Mouse (Mus musculus) hindbrain, postnatal 0 days (tissue): Measurements from ENCODE around the gene Slc30a5. TPM values are rescaled to one million over a fixed set of nuclear protein-coding genes. Genes with fewer than 3 reads are reported as not detected.

Experiments
- ATAC-seq: fragments of 200-750 bp; cut with Nextera tagmentation; 2 replicates; pipeline ENCODE4 v1.8.0; 2017; ENCODE audit warnings: mild to moderate bottlenecking, moderate TSS enrichment, moderate library complexity
- DNase-seq: peaks from one replicate; pipeline ENCODE4 v3.0.0-alpha.2; 2015; ENCODE audit warnings: low spot score
- H3K27ac ChIP-seq: fragments of 300-500 bp; sonication (generic); 2 replicates; pipeline ENCODE4 v1.5.1; 2014; ENCODE audit warnings: mild to moderate bottlenecking
- H3K27me3 ChIP-seq: fragments of 300-500 bp; sonication (generic); 2 replicates; pipeline ENCODE4 v1.6.1; 2014; ENCODE audit warnings: low read length, mixed read lengths; ENCODE audit not compliant: insufficient read depth
- H3K36me3 ChIP-seq: fragments of 300-500 bp; sonication (generic); 2 replicates; pipeline ENCODE4 v1.6.1; 2014; ENCODE audit warnings: low read length, mixed read lengths; ENCODE audit not compliant: insufficient read depth
- H3K4me1 ChIP-seq: fragments of 300-500 bp; sonication (generic); 2 replicates; pipeline ENCODE4 v1.6.1; 2014; ENCODE audit warnings: antibody characterized with exemption, low read length, mixed read lengths; ENCODE audit not compliant: insufficient read depth
- H3K4me2 ChIP-seq: fragments of 300-500 bp; sonication (generic); 2 replicates; pipeline ENCODE4 v1.6.1; 2014; ENCODE audit warnings: low read depth, mild to moderate bottlenecking, low read length, moderate library complexity, mixed read lengths
- H3K4me3 ChIP-seq: fragments of 300-500 bp; sonication (generic); 2 replicates; pipeline ENCODE4 v1.5.1; 2014; ENCODE audit warnings: low read length
- H3K9ac ChIP-seq: fragments of 300-500 bp; sonication (generic); replicated peaks from 2 replicates; pipeline ENCODE4 v1.6.1; 2014; ENCODE audit warnings: mild to moderate bottlenecking, low read length, moderate library complexity, mixed read lengths
- H3K9me3 ChIP-seq: fragments of 300-500 bp; sonication (generic); 2 replicates; pipeline ENCODE4 v1.6.1; 2016; ENCODE audit warnings: low read length, mixed read lengths
- CTCF ChIP-seq: IDR thresholded peaks from 2 replicates; pipeline ENCODE4 v1.5.1; 2016; ENCODE audit warnings: antibody characterized with exemption, control low read depth, low read depth
- WGBS: fragments of 180-500 bp; shearing (Covaris S2); extraction: QIAGEN DNeasy Blood & Tissue Kit; methylation state at CpG from one replicate; pipeline ENCODE4 v1.1.7; 2014; 5-methylcytosine and 5-hydroxymethylcytosine counted together
- polyA plus RNA-seq: library from polyadenylated mRNA; unstranded; fragments of >200 nt; fragmentation: Nextera tagmentation; extraction: Ambion mirVana; gene quantifications from 2 replicates; pipeline ENCODE4 v1.2.1, GENCODE M21; 2015
- total RNA-seq: library from RNA; depleted of rRNA; stranded (reverse); fragments of >200 nt; gene quantifications from 2 replicates; pipeline ENCODE4 v1.2.3, GENCODE M21; 2014; rRNA removed

Slc30a5 gene
- total and polyA plus RNA-seq, 2 experiments from 2014 or later = 24.4 to 41.3 TPM

DNA sequence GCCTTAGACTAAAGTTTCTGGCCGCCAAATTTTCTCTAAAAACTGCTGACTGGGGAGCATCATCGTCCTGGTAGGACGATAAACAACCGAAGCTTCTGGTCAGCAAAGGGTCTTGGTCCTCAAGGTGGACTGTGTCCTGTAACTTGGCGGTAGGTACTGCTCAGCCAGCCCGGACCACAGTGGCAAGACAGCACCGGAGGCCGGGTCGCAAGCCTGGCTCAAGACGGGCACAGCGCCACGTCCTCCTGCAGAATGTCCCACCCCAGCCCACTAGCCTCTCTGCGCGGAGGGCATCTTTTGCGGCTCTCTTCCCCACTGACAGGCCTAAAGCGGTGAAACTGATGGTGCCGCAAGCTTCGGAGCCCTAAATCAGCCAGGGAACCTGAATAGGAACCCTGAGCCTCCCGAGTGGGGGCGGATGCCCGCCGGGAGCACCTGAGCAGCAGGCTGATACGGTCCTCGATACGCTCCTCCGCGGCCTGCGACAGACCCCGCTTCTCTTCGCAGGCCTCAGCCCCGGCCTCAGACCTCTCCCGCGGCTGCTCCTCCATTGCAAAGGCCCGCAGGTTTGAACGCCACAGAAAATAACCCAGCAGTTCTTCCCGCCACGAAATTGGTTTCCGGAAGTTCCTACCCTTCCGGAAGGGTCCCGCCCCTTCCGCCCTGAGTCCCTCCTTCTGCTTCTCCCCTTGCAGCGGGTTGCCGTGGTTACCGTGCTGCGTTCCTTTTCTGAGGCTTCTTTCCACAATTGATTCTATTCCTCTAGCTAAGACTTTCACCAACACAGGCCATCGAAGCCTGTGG, 57.8 kb downstream of the Slc30a5 start, which contains the start of gene Cenph:
Cenph (minus strand) TSS at position 648 of the 804 bp plus-strand sequence.
- Histone ChIP-seq H3K27me3 (no peaks in the 10 kb centered on the region), H3K4me1 (no peaks in the 10 kb centered on the region; the same call in 1 of the 2 replicates), H3K36me3 (no peaks in the 10 kb centered on the region), H3K9me3 (no peaks in the 10 kb centered on the region), H3K4me3 (peak within 1 kb of the TSS; percentile 69), H3K9ac (peak within 1 kb of the TSS; percentile 37), H3K27ac (peak within 1 kb of the TSS; percentile 49; the same call in 1 of the 2 replicates), H3K4me2 (peak within 1 kb of the TSS; percentile 97)
- no peak for TF ChIP-seq CTCF
- WGBS = under 1% methylated on average over 46 of the region's 46 CpGs
- ATAC-seq (peak; percentile 97), DNase-seq (peak; percentile 93)

DNA sequence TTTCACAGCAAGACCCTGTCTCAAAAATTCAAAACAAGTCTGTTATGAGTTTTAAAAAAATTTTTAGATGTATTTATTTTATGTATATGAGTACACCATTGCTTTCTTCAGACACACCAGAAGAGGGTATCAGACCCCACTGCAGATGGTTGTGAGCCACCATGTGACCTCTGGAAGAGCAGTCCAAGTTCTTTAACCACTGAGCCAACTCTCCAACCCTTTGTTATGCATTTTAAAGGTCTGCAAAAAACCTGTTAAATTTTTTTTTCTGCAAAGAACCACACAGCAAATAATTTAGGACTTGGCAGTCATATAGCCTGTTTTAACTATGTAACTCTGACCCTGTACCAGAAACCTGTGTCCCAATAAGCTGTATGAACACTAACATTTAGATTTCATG, 58.5 kb downstream of the Slc30a5 start:
- Histone ChIP-seq H3K9ac (no peak overlapping the region; the same call in 1 of the 2 replicates), H3K4me2 (peak overlapping the region; percentile 97), H3K4me1 (no peaks in the 10 kb centered on the region; the same call in 1 of the 2 replicates), H3K27ac (no peak overlapping the region), H3K27me3 (no peaks in the 10 kb centered on the region), H3K9me3 (no peaks in the 10 kb centered on the region), H3K36me3 (no peaks in the 10 kb centered on the region), H3K4me3 (peak overlapping the region; percentile 69; the same call in 1 of the 2 replicates)
- no peak for TF ChIP-seq CTCF
- no peak for DNase-seq
- ATAC-seq = no peak

DNA sequence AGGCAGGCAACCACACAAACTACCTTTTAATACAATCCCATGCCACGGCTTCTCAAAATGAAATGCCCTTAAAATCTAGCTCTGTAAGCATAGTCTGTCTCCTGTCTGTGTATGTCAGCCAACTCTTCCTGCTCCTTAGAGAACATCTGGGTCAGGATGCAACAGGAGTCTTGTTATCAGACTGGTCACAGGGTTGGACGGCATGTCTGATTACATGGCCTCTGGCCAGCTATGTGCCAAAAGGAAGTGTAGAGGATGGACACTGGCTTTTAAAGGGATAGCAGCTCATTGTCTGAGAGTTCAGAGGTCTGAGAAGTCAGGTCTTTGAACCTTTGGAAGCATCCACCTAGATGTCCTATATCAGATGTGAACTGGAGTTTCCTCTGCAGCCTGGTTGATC, 77.9 kb downstream of the Slc30a5 start:
- WGBS = 81% methylated on average over 2 of the region's 2 CpGs
- Histone ChIP-seq H3K4me3 (no peak overlapping the region), H3K4me1 (no peaks in the 10 kb centered on the region)

DNA sequence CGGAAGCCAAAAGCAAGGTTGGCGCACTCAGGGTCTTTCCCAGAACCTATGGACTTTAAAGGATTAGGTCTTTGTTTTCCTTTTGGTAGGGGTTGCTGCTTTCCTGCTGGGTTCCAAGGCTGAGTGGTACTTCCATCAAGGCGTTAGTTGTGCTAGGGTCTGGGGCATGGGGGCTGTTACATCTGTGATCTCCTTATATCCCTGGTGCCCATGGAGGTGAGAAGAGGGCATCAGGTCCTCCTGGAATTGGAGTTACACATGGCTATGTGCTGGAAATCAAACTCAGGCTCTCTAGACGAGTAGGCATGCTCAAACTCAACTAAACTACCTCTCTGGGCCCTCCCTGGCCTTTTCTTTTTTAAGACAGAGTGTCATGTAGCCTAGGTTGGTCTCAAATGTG, 79.0 kb downstream of the Slc30a5 start:
- Histone ChIP-seq H3K9ac (no peak overlapping the region), H3K4me3 (no peak overlapping the region), H3K36me3 (no peaks in the 10 kb centered on the region), H3K4me2 (no peak overlapping the region), H3K4me1 (no peaks in the 10 kb centered on the region), H3K9me3 (no peaks in the 10 kb centered on the region), H3K27me3 (no peaks in the 10 kb centered on the region), H3K27ac (no peak overlapping the region)
- no peak for TF ChIP-seq CTCF
- ATAC-seq = no peak
- WGBS = 67% methylated on average over 4 of the region's 4 CpGs
- no peak for DNase-seq

More for the DNA sequence above, 77.9 kb downstream of the Slc30a5 start:
- Histone ChIP-seq H3K36me3 (no peaks in the 10 kb centered on the region), H3K4me2 (no peak overlapping the region), H3K9ac (no peak overlapping the region), H3K9me3 (no peaks in the 10 kb centered on the region), H3K27ac (no peak overlapping the region), H3K27me3 (no peaks in the 10 kb centered on the region)
- no peak for ATAC-seq
- TF ChIP-seq CTCF = no peak
- DNase-seq = no peak

DNA sequence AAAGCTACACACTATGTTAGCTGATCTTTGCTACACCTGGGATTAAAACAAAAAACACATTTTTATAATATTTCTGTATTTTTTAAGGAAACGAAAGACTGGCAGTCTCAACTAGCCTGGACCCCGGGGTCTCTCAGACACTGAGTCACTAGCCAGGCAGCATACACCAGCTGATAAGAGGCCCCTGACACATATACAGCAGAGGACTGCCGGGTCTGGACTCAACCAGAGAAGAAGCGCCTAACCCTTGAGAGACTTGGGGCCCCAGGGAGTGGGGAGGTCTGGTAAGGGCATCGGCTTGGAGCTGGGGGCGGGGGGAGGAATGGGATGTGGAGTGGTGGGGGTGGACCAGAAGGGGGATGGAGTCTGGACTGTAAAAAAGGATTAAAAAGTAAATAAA, 80.2 kb downstream of the Slc30a5 start:
- DNase-seq (no peak), ATAC-seq (no peak)
- no peaks in the 10 kb centered on the region for H3K27me3 ChIP-seq
- 90% methylated on average over 6 of the region's 6 CpGs for WGBS
- no peak overlapping the region for H3K4me3 ChIP-seq
- TF ChIP-seq CTCF = no peak
- H3K4me2 ChIP-seq = no peak overlapping the region
- H3K4me1 ChIP-seq = no peaks in the 10 kb centered on the region
- H3K36me3 ChIP-seq = no peaks in the 10 kb centered on the region
- no peak overlapping the region for H3K27ac ChIP-seq
- no peaks in the 10 kb centered on the region for H3K9me3 ChIP-seq
- H3K9ac ChIP-seq = no peak overlapping the region

Other genes starting within 250 kb of the Slc30a5 start
- 2.1 and 3.8 TPM in 2 replicates for gene Marveld2, start 216.5 kb downstream of the Slc30a5 start, total RNA-seq
- gene Marveld2, start 216.5 kb downstream of the Slc30a5 start, polyA plus RNA-seq = 2.9 and 3.2 TPM in 2 replicates
- 101 and 123 TPM in 2 replicates for gene Ak6, start 182.4 kb downstream of the Slc30a5 start, total RNA-seq
- gene Ak6, start 182.4 kb downstream of the Slc30a5 start, polyA plus RNA-seq = 320 and 328 TPM in 2 replicates
- gene Rad17, start 182.4 kb downstream of the Slc30a5 start, total RNA-seq = 10.0 and 13.1 TPM in 2 replicates
- gene Rad17, start 182.4 kb downstream of the Slc30a5 start, polyA plus RNA-seq = 12.3 and 14.1 TPM in 2 replicates
- 34.7 and 37.3 TPM in 2 replicates for gene Taf9, start 181.8 kb downstream of the Slc30a5 start, total RNA-seq
- gene Taf9, start 181.8 kb downstream of the Slc30a5 start, polyA plus RNA-seq = 38.0 and 42.8 TPM in 2 replicates
- gene Ccdc125, start 163.7 kb downstream of the Slc30a5 start, total RNA-seq = 0.21 and 0.36 TPM in 2 replicates
- gene Ccdc125, start 163.7 kb downstream of the Slc30a5 start, polyA plus RNA-seq = 1.3 and 1.4 TPM in 2 replicates
- 31.5 and 33.4 TPM in 2 replicates for gene Cdk7, start 102.5 kb downstream of the Slc30a5 start, total RNA-seq
- 37.7 and 38.8 TPM in 2 replicates for gene Cdk7, start 102.5 kb downstream of the Slc30a5 start, polyA plus RNA-seq
- gene Mrps36, start 88.8 kb downstream of the Slc30a5 start, total RNA-seq = 54.4 and 58.7 TPM in 2 replicates
- gene Mrps36, start 88.8 kb downstream of the Slc30a5 start, polyA plus RNA-seq = 180 and 198 TPM in 2 replicates
- gene Cenph, start 57.5 kb downstream of the Slc30a5 start, total RNA-seq = 1.7 and 3.6 TPM in 2 replicates
- 8.4 and 9.5 TPM in 2 replicates for gene Cenph, start 57.5 kb downstream of the Slc30a5 start, polyA plus RNA-seq
- gene Ccnb1, start 46.9 kb downstream of the Slc30a5 start, total RNA-seq = 23.1 and 34.4 TPM in 2 replicates
- gene Ccnb1, start 46.9 kb downstream of the Slc30a5 start, polyA plus RNA-seq = 37.6 and 44.8 TPM in 2 replicates